Mouse (Mus musculus): Measurements from ENCODE around the gene Nanp.

Gene Nanp

GRCm38 (mm10) chr2:150997618-150998017 lies 41.6 kb downstream of the Nanp start:
- no peak for DNase-seq (ENCODE audit: low spot score)

GRCm38 (mm10) chr2:150995324-150995723 lies 43.9 kb downstream of the Nanp start:
- DNase-seq (ENCODE audit: low spot score) = no peak

GRCm38 (mm10) chr2:150991050-150991449 lies 48.1 kb downstream of the Nanp start:
- DNase-seq (ENCODE audit: low spot score) = no peak

- DNase-seq (ENCODE audit: low spot score) = no peak
Measured at GRCm38 (mm10) chr2:150990506-150990905, 48.7 kb downstream of the Nanp start.

- DNase-seq (ENCODE audit: low spot score) = no peak
Measured at GRCm38 (mm10) chr2:150985359-150985758, 53.8 kb downstream of the Nanp start.

- no peak for DNase-seq (ENCODE audit: low spot score)
Measured at GRCm38 (mm10) chr2:150982051-150982450, 57.1 kb downstream of the Nanp start.

- no peak for DNase-seq (ENCODE audit: low spot score)
Measured at GRCm38 (mm10) chr2:150981524-150981923, 57.7 kb downstream of the Nanp start.

- no peak for DNase-seq (ENCODE audit: low spot score)
Measured at GRCm38 (mm10) chr2:150979861-150980620, 59.2 kb downstream of the Nanp start.
